Mouse (Mus musculus) lung, embryonic 15.5 days (tissue): ENCODE results near the gene Ccer2. TPM values are rescaled to one million over a fixed set of nuclear protein-coding genes. Genes with fewer than 3 reads are reported as not detected.
A peak's percentile ranks its signal among the peaks of the same experiment; 100 is the strongest.

Source experiments
- ATAC-seq: fragments of 200-750 bp; cut with Nextera tagmentation; 2 replicates; pipeline ENCODE4 v1.8.0; 2017; ENCODE audit warnings: moderate number of reproducible peaks, borderline replicate concordance; ENCODE audit not compliant: low FRiP score, low TSS enrichment; ENCODE audit errors: extremely low read depth
- H3K27ac ChIP-seq: fragments of 300-500 bp; sonication (generic); 2 replicates; pipeline ENCODE4 v1.5.1; 2015; ENCODE audit warnings: moderate library complexity, mild to moderate bottlenecking, inconsistent platforms
- H3K27me3 ChIP-seq: fragments of 300-500 bp; sonication (generic); 2 replicates; pipeline ENCODE4 v1.6.1; 2015; ENCODE audit warnings: inconsistent platforms
- H3K36me3 ChIP-seq: fragments of 300-500 bp; sonication (generic); 2 replicates; pipeline ENCODE4 v1.6.1; 2015; ENCODE audit warnings: inconsistent platforms
- H3K4me1 ChIP-seq: fragments of 300-500 bp; sonication (generic); 2 replicates; pipeline ENCODE4 v1.6.1; 2015; ENCODE audit warnings: inconsistent platforms
- H3K4me2 ChIP-seq: fragments of 300-500 bp; sonication (generic); 2 replicates; pipeline ENCODE4 v1.6.1; 2015; ENCODE audit warnings: inconsistent platforms, mild to moderate bottlenecking, moderate library complexity
- H3K4me3 ChIP-seq: fragments of 300-500 bp; sonication (generic); 2 replicates; pipeline ENCODE4 v1.5.1; 2015; ENCODE audit warnings: mild to moderate bottlenecking, inconsistent platforms
- H3K9ac ChIP-seq: fragments of 300-500 bp; sonication (generic); 2 replicates; pipeline ENCODE4 v1.6.1; 2015; ENCODE audit warnings: inconsistent platforms
- H3K9me3 ChIP-seq: fragments of 300-500 bp; sonication (generic); 2 replicates; pipeline ENCODE4 v1.6.1; 2016; ENCODE audit warnings: inconsistent platforms
- WGBS: fragments of 180-500 bp; shearing (Covaris S2); methylation state at CpG from one replicate; pipeline ENCODE4 v1.1.7; 2015; 5-methylcytosine and 5-hydroxymethylcytosine counted together
- polyA plus RNA-seq: library from polyadenylated mRNA; unstranded; fragments of >200 nt; fragmentation: Nextera tagmentation; extraction: Ambion mirVana; gene quantifications from 2 replicates; pipeline ENCODE4 v1.2.1, GENCODE M21; 2015

Ccer2 gene
- not detected in 2 replicates for polyA plus RNA-seq

- H3K4me3 ChIP-seq = no peak within 1 kb of the TSS
- 1% methylated on average over 17 of the region's 17 CpGs for WGBS
- no peak for ATAC-seq
Measured at GRCm38 (mm10) chr7:28756079-28756478, at the start of gene Ccer2. Gene Ccer2 (plus strand): TSS chr7:28756174.

GRCm38 (mm10) chr7:28709454-28709853 lies 46.5 kb upstream of the Ccer2 start:
- Histone ChIP-seq H3K9me3 (no peaks in the 10 kb centered on the region), H3K4me2 (no peak overlapping the region), H3K27me3 (no peaks in the 10 kb centered on the region), H3K4me3 (no peak overlapping the region), H3K4me1 (no peaks in the 10 kb centered on the region; the same call in 1 of the 2 replicates), H3K36me3 (no peaks in the 10 kb centered on the region), H3K27ac (no peak overlapping the region), H3K9ac (no peak overlapping the region)
- ATAC-seq = no peak

More at GRCm38 (mm10) chr7:28756079-28756478, at the start of gene Ccer2:
- Histone ChIP-seq H3K4me2 (no peak within 1 kb of the TSS), H3K27me3 (peaks cover 15% of the 10 kb centered on the region), H3K36me3 (peaks cover 16% of the 10 kb centered on the region; the same call in 1 of the 2 replicates), H3K4me1 (0 out of 2 replicates have a peak, but pooled peaks cover 7% of the 10 kb centered on the region), H3K27ac (no peak within 1 kb of the TSS), H3K9ac (no peak within 1 kb of the TSS), H3K9me3 (no peaks in the 10 kb centered on the region)

GRCm38 (mm10) chr7:28710962-28711361 lies 45.0 kb upstream of the Ccer2 start:
- no peak for ATAC-seq
- Histone ChIP-seq H3K27me3 (no peaks in the 10 kb centered on the region), H3K36me3 (no peaks in the 10 kb centered on the region), H3K9me3 (no peaks in the 10 kb centered on the region), H3K4me1 (no peaks in the 10 kb centered on the region; the same call in 1 of the 2 replicates), H3K27ac (no peak overlapping the region), H3K9ac (no peak overlapping the region), H3K4me2 (no peak overlapping the region), H3K4me3 (no peak overlapping the region)
- WGBS = 63% methylated on average over 3 of the region's 3 CpGs

GRCm38 (mm10) chr7:28714667-28715066 lies 41.3 kb upstream of the Ccer2 start:
- Histone ChIP-seq H3K9ac (no peak overlapping the region), H3K36me3 (no peaks in the 10 kb centered on the region), H3K27ac (no peak overlapping the region), H3K27me3 (no peaks in the 10 kb centered on the region), H3K4me1 (peaks cover 2% of the 10 kb centered on the region), H3K9me3 (no peaks in the 10 kb centered on the region), H3K4me3 (no peak overlapping the region), H3K4me2 (no peak overlapping the region)
- 61% methylated on average over 5 of the region's 5 CpGs for WGBS
- no peak; the same call in 1 of the 2 replicates for ATAC-seq

- Histone ChIP-seq H3K9me3 (no peaks in the 10 kb centered on the region), H3K36me3 (no peaks in the 10 kb centered on the region), H3K27me3 (no peaks in the 10 kb centered on the region), H3K4me1 (peaks cover 2% of the 10 kb centered on the region), H3K4me2 (no peak overlapping the region), H3K27ac (no peak overlapping the region), H3K4me3 (no peak overlapping the region), H3K9ac (no peak overlapping the region)
- WGBS = 92% methylated on average over 2 of the region's 2 CpGs
- no peak for ATAC-seq
Measured at GRCm38 (mm10) chr7:28715598-28715997, 40.4 kb upstream of the Ccer2 start.

- H3K9me3 ChIP-seq = no peaks in the 10 kb centered on the region
- no peaks in the 10 kb centered on the region for H3K27me3 ChIP-seq
- peaks cover 2% of the 10 kb centered on the region for H3K4me1 ChIP-seq
- H3K4me3 ChIP-seq = peak within 1 kb of the TSS; percentile 52
- H3K36me3 ChIP-seq = no peaks in the 10 kb centered on the region
- peak within 1 kb of the TSS; percentile 69 for H3K9ac ChIP-seq
- peak within 1 kb of the TSS; percentile 73 for H3K27ac ChIP-seq
- ATAC-seq = peak; percentile 65; the same call in 1 of the 2 replicates
- peak within 1 kb of the TSS; percentile 71 for H3K4me2 ChIP-seq
- WGBS = 2% methylated on average over 36 of the region's 36 CpGs
Measured at GRCm38 (mm10) chr7:28716590-28717281, 39.2 kb upstream of the Ccer2 start, which contains the start of gene Fbxo17. Gene Fbxo17 (plus strand): TSS chr7:28716804.

- H3K36me3 ChIP-seq = no peaks in the 10 kb centered on the region
- no peak overlapping the region for H3K9ac ChIP-seq
- H3K4me3 ChIP-seq = peak overlapping the region; percentile 52; the same call in 1 of the 2 replicates
- peaks cover 2% of the 10 kb centered on the region for H3K4me1 ChIP-seq
- ATAC-seq = no peak
- H3K4me2 ChIP-seq = peak overlapping the region; percentile 71; the same call in 1 of the 2 replicates
- no peak overlapping the region for H3K27ac ChIP-seq
- 56% methylated on average over 10 of the region's 10 CpGs for WGBS
- no peaks in the 10 kb centered on the region for H3K9me3 ChIP-seq
- H3K27me3 ChIP-seq = no peaks in the 10 kb centered on the region
Measured at GRCm38 (mm10) chr7:28717726-28718125, 38.2 kb upstream of the Ccer2 start.

GRCm38 (mm10) chr7:28719159-28719558 lies 36.8 kb upstream of the Ccer2 start:
- no peak overlapping the region for H3K27ac ChIP-seq
- ATAC-seq = no peak

GRCm38 (mm10) chr7:28719650-28720049 lies 36.3 kb upstream of the Ccer2 start:
- Histone ChIP-seq H3K36me3 (peaks cover 3% of the 10 kb centered on the region; the same call in 1 of the 2 replicates), H3K4me1 (peaks cover 2% of the 10 kb centered on the region), H3K4me3 (no peak overlapping the region), H3K27ac (no peak overlapping the region), H3K9ac (no peak overlapping the region), H3K27me3 (no peaks in the 10 kb centered on the region), H3K9me3 (no peaks in the 10 kb centered on the region), H3K4me2 (no peak overlapping the region)
- no peak for ATAC-seq
- WGBS = 78% methylated on average over 2 of the region's 2 CpGs

More at GRCm38 (mm10) chr7:28719159-28719558, 36.8 kb upstream of the Ccer2 start:
- H3K4me3 ChIP-seq = no peak overlapping the region
- no peaks in the 10 kb centered on the region for H3K27me3 ChIP-seq
- WGBS = 55% methylated on average over 4 of the region's 4 CpGs
- H3K4me1 ChIP-seq = peaks cover 2% of the 10 kb centered on the region
- H3K9me3 ChIP-seq = no peaks in the 10 kb centered on the region
- H3K9ac ChIP-seq = no peak overlapping the region
- H3K36me3 ChIP-seq = no peaks in the 10 kb centered on the region
- no peak overlapping the region for H3K4me2 ChIP-seq

- H3K9ac ChIP-seq = no peak overlapping the region
- peaks cover 10% of the 10 kb centered on the region; the same call in 1 of the 2 replicates for H3K36me3 ChIP-seq
- ATAC-seq = peak; percentile 74
- H3K4me3 ChIP-seq = no peak overlapping the region
- peaks cover 2% of the 10 kb centered on the region for H3K4me1 ChIP-seq
- H3K4me2 ChIP-seq = no peak overlapping the region
- peak overlapping the region; percentile 12; the same call in 1 of the 2 replicates for H3K27ac ChIP-seq
- 47% methylated on average over 3 of the region's 3 CpGs for WGBS
- no peaks in the 10 kb centered on the region for H3K27me3 ChIP-seq
- H3K9me3 ChIP-seq = no peaks in the 10 kb centered on the region
Measured at GRCm38 (mm10) chr7:28720753-28721537, 35.0 kb upstream of the Ccer2 start.

- no peaks in the 10 kb centered on the region for H3K9me3 ChIP-seq
- WGBS = 86% methylated on average over 7 of the region's 7 CpGs
- H3K4me3 ChIP-seq = no peak overlapping the region
- peaks cover 5% of the 10 kb centered on the region for H3K4me1 ChIP-seq
- H3K4me2 ChIP-seq = no peak overlapping the region
- no peak overlapping the region for H3K9ac ChIP-seq
- no peak overlapping the region for H3K27ac ChIP-seq
- ATAC-seq = no peak
- peaks cover 10% of the 10 kb centered on the region; the same call in 1 of the 2 replicates for H3K36me3 ChIP-seq
- no peaks in the 10 kb centered on the region for H3K27me3 ChIP-seq
Measured at GRCm38 (mm10) chr7:28722079-28722478, 33.9 kb upstream of the Ccer2 start.
